Mouse (Mus musculus) lung, postnatal 4 days (tissue): ENCODE data around the gene Creld2.
"Not testable (repeated sequence)": the region's sequence is repeated elsewhere in the genome, so short reads cannot be mapped to it uniquely, and the experiment has no call there.

Source experiments
- DNase-seq, 2 experiments: peaks; one replicate each; pipeline ENCODE4 v3.0.0; 2021

Creld2 gene

GRCm38 (mm10) chr15:88819026-88819905, at the start of gene Creld2, which contains the start of gene Alg12:
Gene Creld2 (plus strand): TSS chr15:88819646.
Gene Alg12 (minus strand): TSS chr15:88819318.
- DNase-seq: peak; percentile 100

- not testable (repeated sequence) for DNase-seq
Observed at GRCm38 (mm10) chr15:88774630-88775029, 44.8 kb upstream of the Creld2 start.

GRCm38 (mm10) chr15:88792140-88792850, 27.2 kb upstream of the Creld2 start:
- DNase-seq: no peak

- not testable (repeated sequence) for DNase-seq
Observed at GRCm38 (mm10) chr15:88794729-88795128, 24.7 kb upstream of the Creld2 start.

GRCm38 (mm10) chr15:88799950-88800371, 19.5 kb upstream of the Creld2 start:
- peak; percentile 21 to 46 for DNase-seq

- no peak for DNase-seq
Observed at GRCm38 (mm10) chr15:88800921-88801354, 18.5 kb upstream of the Creld2 start.

- no peak for DNase-seq
Observed at GRCm38 (mm10) chr15:88801903-88802302, 17.5 kb upstream of the Creld2 start.

- no peak for DNase-seq
Observed at GRCm38 (mm10) chr15:88802348-88802747, 17.1 kb upstream of the Creld2 start.

GRCm38 (mm10) chr15:88808121-88808520, 11.3 kb upstream of the Creld2 start:
- no peak for DNase-seq

- DNase-seq: no peak
Observed at GRCm38 (mm10) chr15:88810369-88810768, 9.1 kb upstream of the Creld2 start.

- DNase-seq: no peak
Observed at GRCm38 (mm10) chr15:88813262-88813661, 6.2 kb upstream of the Creld2 start.

GRCm38 (mm10) chr15:88813873-88814272, 5.6 kb upstream of the Creld2 start:
- not testable (repeated sequence) for DNase-seq

GRCm38 (mm10) chr15:88814411-88815047, 4.9 kb upstream of the Creld2 start:
- no peak for DNase-seq

GRCm38 (mm10) chr15:88815196-88815700, 4.2 kb upstream of the Creld2 start:
- no peak for DNase-seq

- no peak for DNase-seq
Observed at GRCm38 (mm10) chr15:88819906-88820303, 459 bp downstream of the Creld2 start.

GRCm38 (mm10) chr15:88821403-88821802, 2.0 kb downstream of the Creld2 start:
- DNase-seq: no peak

- no peak for DNase-seq
Observed at GRCm38 (mm10) chr15:88822513-88822912, 3.1 kb downstream of the Creld2 start.

GRCm38 (mm10) chr15:88823376-88823775, 3.9 kb downstream of the Creld2 start:
- no peak for DNase-seq

GRCm38 (mm10) chr15:88827466-88827865, 8.0 kb downstream of the Creld2 start:
- DNase-seq: no peak

GRCm38 (mm10) chr15:88827991-88828799, 8.7 kb downstream of the Creld2 start:
- peak; percentile 72 to 81 for DNase-seq

GRCm38 (mm10) chr15:88828800-88829705, 9.6 kb downstream of the Creld2 start:
- peak; percentile 87 to 90 for DNase-seq
